Mouse (Mus musculus): ENCODE data around the gene Slc6a9.

DNA sequence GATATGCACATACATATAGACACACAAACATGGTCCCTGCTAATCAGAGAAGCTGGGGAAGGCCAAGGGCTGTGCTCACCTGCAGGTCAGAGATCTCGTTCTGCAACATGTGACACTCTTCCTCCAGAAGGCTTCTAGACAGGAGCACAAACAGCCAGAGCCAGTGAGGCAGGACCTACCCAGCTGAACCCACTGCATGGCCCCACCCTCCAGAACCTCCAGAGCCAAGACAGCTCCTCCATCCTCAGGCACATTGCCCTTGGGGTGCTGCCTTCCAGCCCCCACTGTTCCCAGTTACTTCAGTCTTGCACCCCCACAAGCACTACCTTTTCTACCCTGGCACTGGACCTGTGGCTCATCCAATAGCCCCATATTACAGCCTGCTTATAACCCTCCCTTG lies 36.1 kb downstream of the Slc6a9 start:
- TF ChIP-seq CTCF (IDR thresholded peaks at IDR 0.05; ENCODE audit: low read depth) = no peak
- no peak for TF ChIP-seq EP300 (IDR thresholded peaks at IDR 0.05; ENCODE audit: low read depth)
